Mouse (Mus musculus) myocyte (in vitro differentiated cells): Measurements from ENCODE around the gene Kif24. TPM values are rescaled to one million over a fixed set of nuclear protein-coding genes. Genes with fewer than 3 reads are reported as not detected.

Experiments
- H3K27me3 ChIP-seq: one replicate; pipeline ENCODE4 v1.6.1; 2011; ENCODE audit not compliant: control insufficient read depth, insufficient read depth, insufficient read length
- H3K36me3 ChIP-seq: one replicate; pipeline ENCODE4 v1.6.1; 2011; ENCODE audit not compliant: control insufficient read depth, insufficient read depth
- H3K4me2 ChIP-seq: one replicate; pipeline ENCODE4 v1.6.1; 2011; ENCODE audit warnings: low read depth, control low read depth
- H3K4me3 ChIP-seq: one replicate; pipeline ENCODE4 v1.5.1; 2011; ENCODE audit warnings: mild to moderate bottlenecking, control low read depth, moderate library complexity
- H3K79me2 ChIP-seq: one replicate; pipeline ENCODE4 v1.6.1; 2011; ENCODE audit not compliant: control insufficient read depth, insufficient read depth
- H3ac ChIP-seq: one replicate; pipeline ENCODE4 v1.6.1; 2011; ENCODE audit not compliant: control insufficient read depth, insufficient read length
- CEBPB ChIP-seq: IDR thresholded peaks from 2 replicates; pipeline ENCODE4 v1.6.1; 2011; ENCODE audit warnings: mild to moderate bottlenecking, moderate library complexity; ENCODE audit not compliant: poor library complexity, insufficient read depth, severe bottlenecking
- E2F4 ChIP-seq: IDR thresholded peaks from one replicate; pipeline ENCODE4 v1.6.1; 2011; ENCODE audit warnings: mild to moderate bottlenecking, control low read depth, moderate library complexity; ENCODE audit not compliant: insufficient read depth
- MAX ChIP-seq: IDR thresholded peaks from one replicate; pipeline ENCODE4 v1.6.1; 2011; ENCODE audit warnings: low read depth, mild to moderate bottlenecking, control low read depth
- MYOD1 ChIP-seq, 3 experiments: IDR thresholded peaks; one replicate each; pipeline ENCODE4 v1.6.1; 2011; ENCODE audit warnings: control low read depth in 2 of 3, low read depth in 2 of 3, mild to moderate bottlenecking in 2 of 3, moderate library complexity in 1 of 3; ENCODE audit not compliant: insufficient read length in 2 of 3, control insufficient read depth in 1 of 3
- MYOG ChIP-seq, 3 experiments: IDR thresholded peaks; one replicate each; pipeline ENCODE4 v1.6.1; 2011; ENCODE audit warnings: control low read depth in 2 of 3, low read depth in 2 of 3, mild to moderate bottlenecking in 2 of 3; ENCODE audit not compliant: insufficient read length in 2 of 3, control insufficient read depth in 1 of 3, insufficient read depth in 1 of 3
- POLR2A ChIP-seq: IDR thresholded peaks from one replicate; pipeline ENCODE4 v1.6.1; 2011; ENCODE audit warnings: low read depth, mild to moderate bottlenecking, control low read depth, moderate library complexity; ENCODE audit not compliant: insufficient read length
- POLR2AphosphoS2 ChIP-seq: IDR thresholded peaks from one replicate; pipeline ENCODE4 v1.6.1; 2011; ENCODE audit warnings: low read depth, control low read depth; ENCODE audit not compliant: insufficient read length
- REST ChIP-seq: IDR thresholded peaks from one replicate; pipeline ENCODE4 v1.6.1; 2011; ENCODE audit warnings: mild to moderate bottlenecking, control low read depth, moderate library complexity; ENCODE audit not compliant: insufficient read depth, insufficient read length
- SRF ChIP-seq: IDR thresholded peaks from one replicate; pipeline ENCODE4 v1.6.1; 2011; ENCODE audit warnings: low read depth; ENCODE audit not compliant: control insufficient read depth, insufficient read length
- TCF12 ChIP-seq: IDR thresholded peaks from one replicate; pipeline ENCODE4 v1.6.1; 2011; ENCODE audit warnings: mild to moderate bottlenecking, control low read depth; ENCODE audit not compliant: poor library complexity, insufficient read depth, severe bottlenecking
- TCF3 ChIP-seq: IDR thresholded peaks from one replicate; pipeline ENCODE4 v1.6.1; 2011; ENCODE audit warnings: low read depth, control low read depth; ENCODE audit not compliant: insufficient read length
- USF1 ChIP-seq: IDR thresholded peaks from one replicate; pipeline ENCODE4 v1.6.1; 2011; ENCODE audit warnings: low read depth, mild to moderate bottlenecking, control low read depth, moderate library complexity
- polyA plus RNA-seq: library from polyadenylated mRNA; unstranded; fragments of >200 nt; fragmentation: generic; extraction: Trizol; gene quantifications from one replicate; pipeline ENCODE4 v1.2.1, GENCODE M21; 2012; ENCODE audit warnings: missing spikeins

Kif24 gene
- polyA plus RNA-seq, 1 experiment: 7.2 TPM

GRCm38 (mm10) chr4:41340912-41341550 lies 123.7 kb downstream of the Kif24 start:
- H3K36me3 ChIP-seq: no peaks in the 10 kb centered on the region
- no peak overlapping the region for H3ac ChIP-seq
- TF ChIP-seq MAX (no peak), TCF12 (no peak), TCF3 (no peak), REST (no peak), E2F4 (no peak), MYOD1 (IDR thresholded peaks at IDR 0.05; ENCODE audit: control insufficient read depth in 1 of 3, insufficient read length in 2 of 3, low read depth in 2 of 3) (no peak), MYOG (IDR thresholded peaks at IDR 0.05; ENCODE audit: control insufficient read depth in 1 of 3, insufficient read depth in 1 of 3, insufficient read length in 2 of 3, low read depth in 2 of 3) (no peak), USF1 (no peak), CEBPB (no peak), SRF (no peak), POLR2A (no peak), POLR2AphosphoS2 (no peak)
- H3K4me3 ChIP-seq: no peak overlapping the region
- H3K79me2 ChIP-seq: no peaks in the 10 kb centered on the region
- no peaks in the 10 kb centered on the region for H3K27me3 ChIP-seq
- no peak overlapping the region for H3K4me2 ChIP-seq

Other genes starting within 250 kb of the Kif24 start
- 71.5 TPM for gene Ubap2, start 189.7 kb downstream of the Kif24 start, polyA plus RNA-seq
- gene Dcaf12, start 150.0 kb downstream of the Kif24 start, polyA plus RNA-seq: 27.1 TPM
- gene Ubap1, start 115.9 kb downstream of the Kif24 start, polyA plus RNA-seq: 29.2 TPM
- 36.9 TPM for gene Nudt2, start 264 bp upstream of the Kif24 start, polyA plus RNA-seq
- gene AI464131, start 38.2 kb upstream of the Kif24 start, polyA plus RNA-seq: 33.9 TPM
- gene 1110017D15Rik, start 52.4 kb upstream of the Kif24 start, polyA plus RNA-seq: 0.06 TPM
- 2.7 TPM for gene Fam219a, start 104.7 kb upstream of the Kif24 start, polyA plus RNA-seq
- 0.08 TPM for gene Dnaic1, start 104.9 kb upstream of the Kif24 start, polyA plus RNA-seq
- 8.2 TPM for gene Enho, start 175.4 kb upstream of the Kif24 start, polyA plus RNA-seq
- gene Cntfr, start 232.2 kb upstream of the Kif24 start, polyA plus RNA-seq: 0.06 TPM
- gene Il11ra1, start 235.1 kb upstream of the Kif24 start, polyA plus RNA-seq: 3.3 TPM
- gene Rpp25l, start 248.6 kb upstream of the Kif24 start, polyA plus RNA-seq: 43.8 TPM